Mouse (Mus musculus) liver, embryonic 16.5 days (tissue): ENCODE measurements around the gene Nit2. TPM values are rescaled to one million over a fixed set of nuclear protein-coding genes. Genes with fewer than 3 reads are reported as not detected.
A peak's percentile ranks its signal among the peaks of the same experiment; 100 is the strongest.

ENCODE experiments used
- ATAC-seq: fragments of 200-750 bp; cut with Nextera tagmentation; 2 replicates; pipeline ENCODE4 v1.8.0; 2017; ENCODE audit warnings: low read depth, mild to moderate bottlenecking, moderate number of reproducible peaks, moderate library complexity
- H3K27ac ChIP-seq: fragments of 300-500 bp; sonication (generic); 2 replicates; pipeline ENCODE4 v1.5.1; 2014; ENCODE audit warnings: mild to moderate bottlenecking, low read length
- H3K27me3 ChIP-seq: fragments of 300-500 bp; sonication (generic); 2 replicates; pipeline ENCODE4 v1.6.1; 2014; ENCODE audit warnings: low read depth, low read length, mixed read lengths; ENCODE audit not compliant: control insufficient read depth, insufficient read depth
- H3K36me3 ChIP-seq: fragments of 300-500 bp; sonication (generic); 2 replicates; pipeline ENCODE4 v1.6.1; 2014; ENCODE audit warnings: mild to moderate bottlenecking; ENCODE audit not compliant: control insufficient read depth, insufficient read depth
- H3K4me1 ChIP-seq: fragments of 300-500 bp; sonication (generic); 2 replicates; pipeline ENCODE4 v1.6.1; 2014; ENCODE audit warnings: low read depth, low read length, mixed read lengths; ENCODE audit not compliant: control insufficient read depth
- H3K4me2 ChIP-seq: fragments of 300-500 bp; sonication (generic); 2 replicates; pipeline ENCODE4 v1.6.1; 2014; ENCODE audit warnings: low read depth, low read length, mixed read lengths
- H3K4me3 ChIP-seq: fragments of 300-500 bp; sonication (generic); 2 replicates; pipeline ENCODE4 v1.5.1; 2014; ENCODE audit warnings: low read depth, mild to moderate bottlenecking, low read length
- H3K9ac ChIP-seq: fragments of 300-500 bp; sonication (generic); 2 replicates; pipeline ENCODE4 v1.6.1; 2014; ENCODE audit warnings: low read depth, low read length
- H3K9me3 ChIP-seq: fragments of 300-500 bp; sonication (generic); replicated peaks from 2 replicates; pipeline ENCODE4 v1.6.1; 2016; ENCODE audit warnings: low read length; ENCODE audit not compliant: control insufficient read depth
- WGBS: fragments of 180-500 bp; shearing (Covaris S2); extraction: QIAGEN DNeasy Blood & Tissue Kit; methylation state at CpG from one replicate; pipeline ENCODE4 v1.1.7; 2014; ENCODE audit not compliant: insufficient replicate concordance; 5-methylcytosine and 5-hydroxymethylcytosine counted together
- polyA plus RNA-seq: library from polyadenylated mRNA; unstranded; fragments of >200 nt; fragmentation: Nextera tagmentation; extraction: Ambion mirVana; gene quantifications from 2 replicates; pipeline ENCODE4 v1.2.1, GENCODE M21; 2015

Nit2 gene
- polyA plus RNA-seq, 1 experiment from 2014 or later, result 48.0 TPM

GRCm38 (mm10) chr16:57122682-57123445 is 44.3 kb downstream of the Nit2 start:
- ATAC-seq, result no peak
- Histone ChIP-seq H3K4me3 (peak overlapping the region; percentile 100), H3K36me3 (no peaks in the 10 kb centered on the region), H3K9me3 (no peaks in the 10 kb centered on the region), H3K27me3 (no peaks in the 10 kb centered on the region), H3K4me2 (peak overlapping the region; percentile 83), H3K9ac (peak overlapping the region; percentile 96), H3K4me1 (peaks cover 18% of the 10 kb centered on the region), H3K27ac (no peak overlapping the region; the same call in 1 of the 2 replicates)
- 15% methylated on average over 6 of the region's 6 CpGs for WGBS

- Histone ChIP-seq H3K9me3 (no peaks in the 10 kb centered on the region), H3K4me2 (peak overlapping the region; percentile 83), H3K36me3 (no peaks in the 10 kb centered on the region), H3K4me1 (peaks cover 18% of the 10 kb centered on the region), H3K27ac (peak overlapping the region; percentile 90), H3K27me3 (no peaks in the 10 kb centered on the region), H3K4me3 (peak overlapping the region; percentile 100), H3K9ac (peak overlapping the region; percentile 96)
- ATAC-seq, result no peak; the same call in 1 of the 2 replicates
- WGBS, result under 1% methylated on average over 54 of the region's 59 CpGs
These were observed 45.2 kb downstream of the Nit2 start for GRCm38 (mm10) chr16:57121816-57122415.

- Histone ChIP-seq H3K36me3 (no peaks in the 10 kb centered on the region), H3K9me3 (no peaks in the 10 kb centered on the region), H3K27me3 (no peaks in the 10 kb centered on the region), H3K4me1 (peaks cover 18% of the 10 kb centered on the region), H3K27ac (peak within 1 kb of the TSS; percentile 90), H3K9ac (peak within 1 kb of the TSS; percentile 96), H3K4me2 (peak within 1 kb of the TSS; percentile 83), H3K4me3 (peak within 1 kb of the TSS; percentile 100)
- ATAC-seq, result peak; percentile 98
- under 1% methylated on average over 37 of the region's 37 CpGs for WGBS
These were observed 46.0 kb downstream of the Nit2 start, which contains the start of gene Tomm70a for GRCm38 (mm10) chr16:57120913-57121815. TSS of gene Tomm70a (plus strand) at chr16:57121703.

- Histone ChIP-seq H3K27ac (no peak overlapping the region), H3K27me3 (no peaks in the 10 kb centered on the region; the same call in 1 of the 2 replicates), H3K9me3 (no peaks in the 10 kb centered on the region), H3K4me1 (peaks cover 6% of the 10 kb centered on the region), H3K4me3 (no peak overlapping the region), H3K9ac (no peak overlapping the region), H3K36me3 (no peaks in the 10 kb centered on the region), H3K4me2 (no peak overlapping the region)
- no peak for ATAC-seq
- WGBS, result 44% methylated on average over 2 of the region's 2 CpGs
These were observed 49.6 kb downstream of the Nit2 start for GRCm38 (mm10) chr16:57117562-57117961.

- ATAC-seq, result no peak
- no peaks in the 10 kb centered on the region for H3K36me3 ChIP-seq
- H3K9me3 ChIP-seq, result no peaks in the 10 kb centered on the region
- H3K4me3 ChIP-seq, result no peak overlapping the region
- H3K4me1 ChIP-seq, result peaks cover 3% of the 10 kb centered on the region
- H3K9ac ChIP-seq, result no peak overlapping the region
- no peaks in the 10 kb centered on the region; the same call in 1 of the 2 replicates for H3K27me3 ChIP-seq
- no peak overlapping the region for H3K4me2 ChIP-seq
- H3K27ac ChIP-seq, result no peak overlapping the region
These were observed 51.1 kb downstream of the Nit2 start for GRCm38 (mm10) chr16:57116066-57116465.

Other genes with a start within 250 kb of the Nit2 start
- not detected in 2 replicates for gene Lnp1, start 239.3 kb downstream of the Nit2 start, polyA plus RNA-seq
- 0.13 and 0.27 TPM in 2 replicates for gene Tmem45a2, start 96.0 kb downstream of the Nit2 start, polyA plus RNA-seq
- 18.3 and 19.5 TPM in 2 replicates for gene Tomm70a, start 45.6 kb downstream of the Nit2 start, polyA plus RNA-seq
- gene Tbc1d23, start 64.2 kb upstream of the Nit2 start, polyA plus RNA-seq, result 5.7 and 5.8 TPM in 2 replicates
- gene Tmem30c, start 125.5 kb upstream of the Nit2 start, polyA plus RNA-seq, result not detected in 2 replicates
- 3.8 and 5.0 TPM in 2 replicates for gene Filip1l, start 185.8 kb upstream of the Nit2 start, polyA plus RNA-seq